Mouse (Mus musculus): ENCODE measurements around the gene Zfp74.
"Not testable (repeated sequence)": the region's sequence is repeated elsewhere in the genome, so short reads cannot be mapped to it uniquely, and the experiment has no call there.

The Zfp74 gene

GRCm38 (mm10) chr7:29953513-29954401 lies at the start of gene Zfp74:
Zfp74 (minus strand) TSS chr7:29954089.
- in situ Hi-C loops (cut with MboI; ENCODE audit: unreplicated experiment in 2 of 2) = loop anchor here in 1 of 2 experiments (5.0 kb wide), 1 partner anchor 46 kb away; the partner anchor contains the start of genes Zfp27 and Zfp383

GRCm38 (mm10) chr7:30000601-30001000 lies 46.7 kb upstream of the Zfp74 start:
- in situ Hi-C loops (cut with MboI; ENCODE audit: unreplicated experiment in 2 of 2) = no loop called here

GRCm38 (mm10) chr7:29995134-29995533 lies 41.2 kb upstream of the Zfp74 start:
- in situ Hi-C loops (cut with MboI; ENCODE audit: unreplicated experiment in 2 of 2) = no loop called here

GRCm38 (mm10) chr7:29993340-29993739 lies 39.5 kb upstream of the Zfp74 start:
- in situ Hi-C loops (cut with MboI; ENCODE audit: unreplicated experiment in 2 of 2) = no loop called here

GRCm38 (mm10) chr7:29992698-29993097 lies 38.8 kb upstream of the Zfp74 start:
- in situ Hi-C loops (cut with MboI; ENCODE audit: unreplicated experiment in 2 of 2) = no loop called here

GRCm38 (mm10) chr7:29989031-29989430 lies 35.1 kb upstream of the Zfp74 start:
- in situ Hi-C loops (cut with MboI; ENCODE audit: unreplicated experiment in 2 of 2) = loop anchor here in 1 of 2 experiments (10.0 kb wide), 1 partner anchor 134 kb away; the partner anchor contains the start of genes Zfp420 and Zfp940

- in situ Hi-C loops (cut with MboI; ENCODE audit: unreplicated experiment in 2 of 2) = loop anchor here in 1 of 2 experiments (10.0 kb wide), 1 partner anchor 133 kb away; the partner anchor contains the start of genes Zfp420 and Zfp940
These were observed 33.7 kb upstream of the Zfp74 start for GRCm38 (mm10) chr7:29987551-29987950.

GRCm38 (mm10) chr7:29986101-29986500 lies 32.2 kb upstream of the Zfp74 start:
- in situ Hi-C loops (cut with MboI; ENCODE audit: unreplicated experiment in 2 of 2) = loop anchor here in 1 of 2 experiments (10.0 kb wide), 1 partner anchor 131 kb away; the partner anchor contains the start of genes Zfp420 and Zfp940

- in situ Hi-C loops (cut with MboI; ENCODE audit: unreplicated experiment in 2 of 2) = loop anchor here in 1 of 2 experiments (10.0 kb wide), 1 partner anchor 129 kb away; the partner anchor contains the start of genes Zfp420 and Zfp940
These were observed 29.9 kb upstream of the Zfp74 start, which contains the start of gene Zfp568 for GRCm38 (mm10) chr7:29983690-29984380. Zfp568 (plus strand) TSS chr7:29983955.

GRCm38 (mm10) chr7:29983340-29983689 lies 29.4 kb upstream of the Zfp74 start:
- in situ Hi-C loops (cut with MboI; ENCODE audit: unreplicated experiment in 2 of 2) = loop anchor here in 1 of 2 experiments (10.0 kb wide), 1 partner anchor 129 kb away; the partner anchor contains the start of genes Zfp420 and Zfp940

- in situ Hi-C loops (cut with MboI; ENCODE audit: unreplicated experiment in 2 of 2) = loop anchor here in 1 of 2 experiments (10.0 kb wide), 1 partner anchor 128 kb away; the partner anchor contains the start of genes Zfp420 and Zfp940
These were observed 29.0 kb upstream of the Zfp74 start for GRCm38 (mm10) chr7:29982931-29983330.

GRCm38 (mm10) chr7:29982341-29982740 lies 28.5 kb upstream of the Zfp74 start:
- in situ Hi-C loops (cut with MboI; ENCODE audit: unreplicated experiment in 2 of 2) = loop anchor here in 1 of 2 experiments (10.0 kb wide), 1 partner anchor 128 kb away; the partner anchor contains the start of genes Zfp420 and Zfp940

- in situ Hi-C loops (cut with MboI; ENCODE audit: unreplicated experiment in 2 of 2) = loop anchor here in 1 of 2 experiments (10.0 kb wide), 1 partner anchor 127 kb away; the partner anchor contains the start of genes Zfp420 and Zfp940
These were observed 28.0 kb upstream of the Zfp74 start for GRCm38 (mm10) chr7:29981860-29982259.

GRCm38 (mm10) chr7:29981455-29981854 lies 27.6 kb upstream of the Zfp74 start:
- in situ Hi-C loops (cut with MboI; ENCODE audit: unreplicated experiment in 2 of 2) = loop anchor here in 1 of 2 experiments (10.0 kb wide), 1 partner anchor 127 kb away; the partner anchor contains the start of genes Zfp420 and Zfp940

- in situ Hi-C loops (cut with MboI; ENCODE audit: unreplicated experiment in 2 of 2) = loop anchor here in 1 of 2 experiments (10.0 kb wide), 1 partner anchor 126 kb away; the partner anchor contains the start of genes Zfp420 and Zfp940
These were observed 26.9 kb upstream of the Zfp74 start for GRCm38 (mm10) chr7:29980761-29981160.

GRCm38 (mm10) chr7:29970686-29971085 lies 16.8 kb upstream of the Zfp74 start:
- in situ Hi-C loops (cut with MboI; ENCODE audit: unreplicated experiment in 2 of 2) = no loop called here

GRCm38 (mm10) chr7:29965115-29965810 lies 11.4 kb upstream of the Zfp74 start:
- in situ Hi-C loops (cut with MboI; ENCODE audit: unreplicated experiment in 2 of 2) = not testable (repeated sequence)

GRCm38 (mm10) chr7:29959004-29959403 lies 5.1 kb upstream of the Zfp74 start:
- in situ Hi-C loops (cut with MboI; ENCODE audit: unreplicated experiment in 2 of 2) = no loop called here

GRCm38 (mm10) chr7:29958125-29958724 lies 4.3 kb upstream of the Zfp74 start:
- in situ Hi-C loops (cut with MboI; ENCODE audit: unreplicated experiment in 2 of 2) = no loop called here
